Mouse (Mus musculus) spleen, adult 2 months (tissue): ENCODE results near the gene Psmc6.

ENCODE experiments used
- CTCF ChIP-seq: fragments of 200-500 bp; IDR thresholded peaks from 2 replicates; pipeline ENCODE4 v1.5.1; 2011; ENCODE audit warnings: mild to moderate bottlenecking, inconsistent platforms; ENCODE audit not compliant: insufficient read depth, insufficient read length, insufficient replicate concordance; ENCODE audit errors: extremely low read depth
- POLR2A ChIP-seq: fragments of 200-500 bp; IDR thresholded peaks from 2 replicates; pipeline ENCODE4 v1.6.1; 2011; ENCODE audit warnings: low read depth, low read length, inconsistent platforms

GRCm38 (mm10) chr14:45385596-45385995 is 56.0 kb downstream of the Psmc6 start:
- no peak for TF ChIP-seq POLR2A
- no peak for TF ChIP-seq CTCF
